Mouse (Mus musculus) right cerebral cortex, postnatal 36 days (tissue): ENCODE results near the gene Gxylt2.

Source experiments
- DNase-seq, 2 experiments: peaks; one replicate each; pipeline ENCODE4 v3.0.0; 2022; ENCODE audit warnings: low spot score in 2 of 2, mixed read lengths in 1 of 2

Gxylt2 gene

DNA sequence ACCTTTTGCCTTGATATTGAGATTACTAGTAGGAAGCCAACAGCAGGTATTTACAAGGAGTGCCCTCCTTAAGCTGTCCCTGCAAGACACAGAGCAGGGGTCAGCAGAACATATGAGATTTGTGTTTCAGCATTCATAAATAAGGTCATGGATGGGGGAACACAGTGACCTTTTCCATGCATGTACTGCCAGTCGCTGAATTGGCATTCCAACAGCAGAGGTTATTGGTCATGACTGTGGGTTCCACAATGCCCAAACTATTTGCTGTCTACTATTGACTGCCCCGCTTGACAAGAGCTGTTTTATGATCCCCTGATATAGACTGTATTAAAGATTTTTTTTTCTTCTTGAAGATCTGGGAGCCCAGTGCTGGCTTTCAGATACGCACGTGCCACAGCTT is 95.2 kb downstream of the Gxylt2 start:
- DNase-seq, result no peak

DNA sequence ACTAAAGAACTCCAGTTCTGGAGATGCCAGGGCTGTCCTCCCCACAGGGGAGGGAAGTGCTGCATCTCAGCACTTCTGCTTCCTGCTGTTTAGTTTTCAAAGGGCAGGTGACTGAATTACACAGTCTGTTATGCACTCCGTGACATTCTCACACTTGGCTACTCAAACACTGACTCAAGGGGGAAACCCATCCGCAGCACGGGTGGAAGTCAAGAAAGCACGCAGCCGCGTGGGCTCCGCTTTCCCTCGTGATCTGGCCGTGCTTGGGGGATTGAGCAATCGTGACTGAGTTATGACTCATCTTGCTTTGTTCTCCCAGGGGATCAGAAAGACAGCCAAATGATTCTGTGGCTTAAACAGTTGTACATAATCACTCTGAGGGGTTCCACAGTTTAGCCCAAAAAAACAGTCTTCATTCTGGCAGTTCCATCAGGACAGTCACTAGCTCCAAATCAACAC is 96.0 kb downstream of the Gxylt2 start:
- peak; percentile 43 to 53 for DNase-seq

DNA sequence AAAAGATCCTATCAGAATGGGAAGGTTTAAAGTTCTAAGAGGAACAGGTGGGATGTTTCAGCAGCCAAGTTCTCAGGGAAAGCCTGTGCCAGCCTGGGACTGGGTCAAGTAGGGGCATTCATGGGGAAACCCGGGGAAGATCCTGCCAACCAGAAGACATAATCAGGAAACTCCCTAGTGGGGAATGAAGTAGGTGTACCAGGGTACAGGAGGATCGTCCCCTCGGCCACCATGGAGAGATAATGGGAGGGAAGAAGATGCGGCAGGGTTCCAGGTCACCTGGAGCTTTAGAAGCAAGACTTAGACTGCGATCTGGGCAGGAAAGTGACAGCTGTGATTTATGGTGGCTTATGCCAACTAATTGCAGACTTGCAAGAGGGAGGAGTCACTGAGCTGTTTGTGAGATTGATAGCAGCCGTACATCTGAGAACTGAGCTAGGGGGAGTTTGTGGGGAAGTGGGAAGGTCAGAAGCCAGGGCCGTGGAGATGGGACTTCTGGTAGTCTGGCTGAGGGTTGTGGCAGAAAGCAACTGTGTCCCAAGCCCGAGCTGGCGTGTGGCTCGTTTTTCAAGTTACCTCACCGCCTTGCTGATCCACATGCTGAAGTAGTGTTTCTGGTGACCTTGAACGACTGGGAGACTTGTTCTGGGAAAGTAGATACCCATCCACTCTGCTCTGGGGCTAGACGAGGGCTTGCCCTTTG is 98.0 kb downstream of the Gxylt2 start:
- no peak for DNase-seq

DNA sequence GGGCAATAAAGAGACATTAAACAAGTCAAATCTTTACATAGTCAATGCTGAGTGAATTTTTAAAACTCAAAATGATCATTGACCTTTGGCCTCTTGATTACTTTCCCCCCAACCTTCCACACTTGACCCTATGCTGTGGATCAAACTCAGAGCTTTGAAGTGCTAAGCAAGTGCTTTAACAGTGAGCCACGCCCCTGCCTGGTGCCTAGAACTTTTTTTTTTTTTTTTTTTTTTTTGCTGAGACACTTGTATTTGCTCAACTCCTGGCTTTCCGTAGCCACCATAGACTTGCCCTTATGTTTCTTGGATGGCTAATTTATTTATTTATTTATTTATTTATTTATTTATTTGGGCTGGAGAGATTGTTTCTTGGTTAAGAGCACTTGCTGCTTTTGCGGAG is 98.7 kb downstream of the Gxylt2 start:
- no peak for DNase-seq

DNA sequence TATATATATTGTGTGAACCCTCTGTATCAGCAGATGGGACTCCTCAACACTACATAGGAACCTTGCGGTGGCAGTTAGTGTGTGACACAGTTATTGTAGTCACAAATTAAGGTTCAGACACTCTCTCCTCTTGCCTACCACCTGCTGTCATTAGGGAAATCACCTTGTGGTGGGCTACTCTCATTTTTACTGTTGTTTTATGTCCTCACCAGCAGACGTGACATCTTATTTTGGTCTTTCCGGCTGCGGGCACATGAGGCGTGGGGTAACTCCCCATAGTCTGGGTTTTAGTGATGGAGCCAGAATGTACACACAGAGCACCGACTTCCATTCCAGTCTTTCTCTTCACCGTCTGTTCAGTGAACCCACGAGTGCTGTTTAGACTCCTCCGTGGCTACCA is 102.7 kb downstream of the Gxylt2 start:
- no peak for DNase-seq

DNA sequence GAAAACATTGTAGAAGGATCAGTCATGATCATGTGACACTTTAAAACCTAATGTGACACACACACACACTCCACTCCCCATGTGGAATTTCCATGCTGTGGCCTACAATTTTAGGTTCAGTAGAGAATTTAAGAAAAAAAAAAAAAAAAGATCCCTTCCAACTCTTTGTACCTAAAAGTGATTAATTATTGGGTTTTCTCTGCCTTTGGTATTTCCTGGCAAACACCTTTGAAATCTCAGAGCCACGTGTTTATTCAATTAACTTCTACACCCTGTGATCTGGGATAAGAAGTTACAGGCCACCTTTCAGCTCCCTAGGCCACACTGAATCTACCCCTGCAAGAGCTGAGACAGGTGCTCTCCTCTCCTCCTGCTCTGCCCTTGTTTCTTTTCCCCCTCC is 103.2 kb downstream of the Gxylt2 start:
- DNase-seq, result no peak

DNA sequence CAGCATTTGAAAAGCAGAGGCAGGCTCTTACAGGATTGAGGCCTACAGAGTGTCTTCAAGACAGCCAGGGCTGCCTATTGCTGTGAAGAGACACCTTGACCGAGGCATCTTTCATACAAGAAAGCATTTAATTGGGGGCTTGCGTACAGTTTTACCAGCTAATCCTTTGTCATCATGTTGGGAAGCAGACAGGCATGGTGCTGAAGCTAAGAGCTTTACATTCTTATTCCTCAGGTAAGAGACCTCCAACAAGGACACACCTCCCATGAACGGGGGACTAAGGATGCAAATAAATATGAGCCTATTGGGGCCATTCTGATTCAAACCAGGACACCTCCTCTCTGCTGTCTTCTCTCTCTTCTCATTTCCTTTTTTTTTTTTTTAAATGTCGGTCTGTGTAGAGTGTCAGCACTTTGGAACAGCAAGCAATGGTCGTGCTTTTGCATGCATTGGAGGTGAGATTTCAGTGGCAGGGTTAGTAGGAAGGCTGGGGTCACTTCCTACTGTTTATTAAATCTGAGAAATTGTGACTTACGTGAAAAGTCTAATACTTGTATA is 103.8 kb downstream of the Gxylt2 start:
- DNase-seq, result no peak

DNA sequence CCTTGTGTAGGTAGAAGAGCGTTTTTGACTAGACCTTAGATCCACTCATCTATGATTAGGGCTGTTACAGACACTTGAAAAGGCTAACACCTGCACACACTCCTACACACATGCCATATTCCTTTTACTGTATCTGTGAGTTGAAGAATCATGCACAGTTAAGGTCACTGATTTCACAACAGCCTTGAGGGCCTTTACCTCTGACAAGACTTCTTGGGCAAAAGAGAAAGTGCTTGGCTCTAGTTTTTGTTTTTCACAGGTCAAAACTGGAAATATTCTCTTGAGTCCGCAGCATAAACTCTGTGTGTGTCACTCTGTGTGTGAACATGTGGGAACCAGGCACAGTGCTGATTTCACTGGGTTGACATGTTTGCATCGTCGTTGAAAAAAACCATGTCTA is 105.6 kb downstream of the Gxylt2 start:
- DNase-seq, result no peak

DNA sequence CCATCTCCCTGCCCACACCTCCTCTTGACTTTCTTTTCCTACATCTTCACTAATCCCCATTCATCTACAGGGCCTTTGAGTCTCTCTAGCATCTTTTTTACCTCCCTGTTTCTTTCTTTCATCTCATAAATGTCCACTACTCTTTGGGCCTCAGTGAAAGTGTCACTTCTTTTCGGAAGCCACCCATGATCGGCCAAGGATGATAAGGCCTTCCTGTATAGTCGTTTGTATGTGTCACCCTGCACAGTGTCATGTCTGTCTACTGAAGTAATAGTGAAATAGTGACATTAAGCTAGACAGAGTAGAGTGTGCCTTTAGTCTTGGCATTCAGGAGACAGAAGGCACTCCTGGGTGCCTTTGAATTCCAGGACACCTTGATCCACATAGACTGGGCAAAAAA is 107.2 kb downstream of the Gxylt2 start:
- DNase-seq, result no peak

DNA sequence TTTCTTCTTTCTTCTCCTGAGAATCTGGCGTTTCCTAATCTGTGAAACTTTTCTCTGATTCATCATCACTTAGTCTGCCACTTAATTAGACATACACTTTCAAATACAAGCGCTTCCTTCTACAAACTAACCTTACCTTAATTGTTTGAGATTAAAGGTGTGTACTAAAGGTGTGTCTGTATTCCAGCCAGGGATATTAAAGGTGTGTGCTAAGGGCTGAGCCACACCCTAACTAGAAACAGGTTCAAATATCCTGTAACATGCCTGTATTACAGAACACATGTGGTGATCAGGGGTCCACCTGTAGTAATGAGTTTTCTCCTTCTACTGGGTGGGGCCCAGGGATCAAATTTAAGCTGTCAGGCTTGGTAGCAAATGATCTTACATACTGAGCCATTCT is 116.8 kb downstream of the Gxylt2 start:
- DNase-seq, result no peak

DNA sequence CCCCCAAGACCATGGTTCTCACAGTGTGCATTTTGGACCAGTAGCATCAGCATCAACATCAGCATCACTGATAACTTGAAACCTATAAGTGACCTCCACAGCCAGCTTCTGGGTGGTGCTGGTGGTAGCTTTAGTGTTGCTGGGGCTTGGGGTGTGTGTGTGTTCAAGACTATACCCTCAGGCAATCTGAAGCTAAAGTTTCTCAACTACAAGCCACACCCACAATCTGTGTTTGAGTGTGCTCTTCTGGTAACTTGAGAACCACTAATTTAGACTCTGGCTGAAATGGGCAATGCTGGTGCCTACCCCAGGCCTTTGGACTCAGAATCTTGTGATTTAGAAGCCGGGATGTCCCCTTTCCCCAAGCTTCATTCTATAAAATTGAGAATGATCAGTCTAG is 118.8 kb downstream of the Gxylt2 start:
- DNase-seq, result no peak

DNA sequence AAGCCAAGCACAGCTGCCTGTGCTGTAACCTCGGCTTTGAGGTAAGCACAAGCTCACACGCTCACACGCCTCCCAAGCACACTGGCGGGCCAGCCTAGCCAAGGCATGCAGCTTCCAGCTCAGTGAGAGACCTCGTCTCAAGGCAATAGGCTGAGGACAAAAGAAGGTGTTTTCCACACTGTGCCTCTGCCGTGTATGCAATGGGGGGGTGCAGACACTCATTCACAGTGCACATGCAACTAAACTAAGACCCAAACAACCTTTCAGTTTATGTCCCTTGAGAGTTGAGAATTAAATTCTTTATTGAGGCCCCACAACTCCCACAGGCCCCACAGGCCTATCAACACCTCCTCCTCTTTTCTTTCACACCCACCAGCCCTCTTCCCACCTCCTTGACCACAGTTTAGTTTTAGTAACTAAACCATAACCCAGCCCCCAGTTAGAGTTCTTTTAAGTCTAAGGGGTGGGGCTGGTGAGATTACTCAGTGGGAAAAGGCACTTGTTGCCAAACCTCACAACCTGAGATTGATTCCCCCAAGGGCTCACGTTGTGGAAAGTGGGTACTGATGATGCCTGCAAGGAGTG is 119.9 kb downstream of the Gxylt2 start:
- no peak for DNase-seq

DNA sequence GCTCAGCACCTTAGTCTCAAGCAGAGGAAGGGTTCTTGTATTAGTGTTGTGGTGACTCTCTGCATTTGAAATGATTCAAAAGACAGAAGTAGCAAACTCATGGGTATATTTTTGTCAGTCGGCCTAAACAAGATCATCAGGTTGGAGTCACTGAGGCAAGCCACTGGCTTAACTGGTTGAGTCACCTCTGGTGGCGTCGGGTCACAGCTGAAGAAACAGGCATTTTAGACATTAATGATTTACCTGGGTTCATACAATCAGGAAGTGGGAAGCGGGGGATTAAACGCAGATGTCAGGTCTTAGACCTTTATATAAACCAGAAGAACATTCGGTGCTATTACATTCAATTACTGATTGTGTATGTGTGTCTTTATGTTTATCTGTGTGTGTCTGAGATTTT is 121.5 kb downstream of the Gxylt2 start:
- DNase-seq, result no peak

DNA sequence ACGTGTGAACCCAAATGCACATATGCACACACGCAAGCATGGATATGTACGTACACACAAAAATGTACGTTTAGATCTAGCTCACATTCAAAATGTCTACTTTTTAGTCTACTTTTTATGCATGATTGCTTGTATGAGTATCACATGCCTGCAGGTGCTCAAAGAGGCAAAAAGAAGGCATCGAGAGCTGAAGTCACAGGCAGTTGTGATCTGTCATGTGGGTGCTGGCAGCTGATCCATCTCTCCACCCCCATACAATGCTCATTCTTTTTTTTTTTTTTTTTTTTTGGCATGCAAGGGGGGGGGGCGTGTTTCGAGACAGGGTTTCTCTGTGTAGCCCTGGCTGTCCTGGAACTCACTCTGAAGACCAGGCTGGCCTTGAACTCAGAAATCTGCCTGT is 124.0 kb downstream of the Gxylt2 start:
- DNase-seq, result no peak

DNA sequence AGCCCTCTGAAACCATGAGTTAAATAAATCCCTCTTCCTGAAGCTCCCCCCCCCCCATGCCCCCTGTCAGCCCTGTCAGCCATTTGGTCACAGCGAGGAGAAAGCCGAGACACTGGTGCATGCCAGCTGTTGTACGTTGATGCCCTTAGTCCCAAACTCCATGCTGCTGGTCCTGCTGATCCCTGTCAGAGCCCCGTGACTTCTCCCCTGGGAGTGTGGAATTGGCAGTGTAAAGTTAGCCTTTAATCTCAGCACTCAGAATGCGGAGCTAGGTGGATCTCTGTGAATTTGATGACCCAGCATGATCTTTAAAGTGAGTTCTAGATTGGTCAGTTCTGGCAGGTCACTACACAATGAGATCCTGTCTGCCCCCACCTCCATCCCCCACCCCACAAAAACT is 125.2 kb downstream of the Gxylt2 start:
- DNase-seq, result no peak

DNA sequence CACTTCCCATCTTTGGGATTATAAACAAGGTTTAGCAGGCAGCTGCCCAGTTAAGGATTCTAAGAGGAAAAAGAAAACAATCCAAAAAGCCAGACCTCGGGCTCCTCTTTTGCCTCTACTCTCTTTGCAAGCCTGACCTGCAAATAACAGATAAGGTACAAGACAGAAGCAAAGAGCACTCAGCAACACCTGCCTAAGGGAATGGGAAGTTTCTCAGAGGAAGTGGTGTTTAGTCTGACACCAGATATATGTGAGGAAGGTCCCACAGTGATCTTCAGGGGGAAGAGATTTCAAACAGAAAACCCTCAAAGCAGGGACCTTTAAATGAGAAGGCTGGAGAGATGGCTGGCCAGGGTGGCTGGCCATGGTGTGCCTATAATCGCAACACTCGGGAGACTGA is 126.7 kb downstream of the Gxylt2 start:
- DNase-seq, result no peak

DNA sequence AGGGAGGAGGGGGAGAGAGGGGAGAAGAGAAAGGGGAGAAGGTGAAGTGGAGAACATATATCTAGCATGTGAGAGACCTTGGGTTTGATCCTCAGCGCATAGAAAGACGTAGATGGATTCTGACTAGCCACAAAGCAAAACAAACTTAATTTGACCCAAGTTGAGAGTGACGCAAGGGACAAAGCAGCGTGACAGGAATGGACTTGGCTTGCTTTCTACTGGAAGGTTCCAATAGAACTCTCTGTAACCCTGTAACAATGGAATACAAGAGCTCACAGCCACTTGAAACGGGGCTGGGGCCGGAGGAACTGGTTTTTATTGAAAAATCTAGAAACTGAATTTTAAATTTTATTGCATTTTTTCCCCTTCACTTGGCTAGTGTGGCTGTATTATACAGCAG is 127.2 kb downstream of the Gxylt2 start:
- DNase-seq, result no peak

DNA sequence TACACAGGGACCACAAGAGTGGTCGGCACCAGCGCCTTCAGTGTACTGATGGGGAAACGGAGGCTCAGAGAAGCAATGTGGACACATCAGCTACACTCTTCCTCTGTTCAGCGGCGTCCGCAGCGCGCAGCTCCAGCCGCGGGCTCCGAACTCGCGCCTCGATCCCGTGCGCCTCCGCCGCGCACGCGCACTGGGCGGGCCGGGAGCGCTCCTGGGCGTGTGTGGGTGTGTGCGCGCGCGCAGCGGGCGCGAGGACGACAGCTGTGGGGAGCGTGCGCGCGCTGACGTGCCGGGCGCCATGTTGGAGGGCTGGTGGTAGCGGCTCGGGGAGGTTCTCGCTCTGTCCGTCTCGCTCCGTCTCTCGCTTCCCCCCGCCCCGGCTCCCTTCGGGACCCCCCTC is 128.8 kb downstream of the Gxylt2 start, which contains the start of gene Ppp4r2:
Gene Ppp4r2, plus strand, starts transcription at position 268 of the 400 bp plus-strand sequence.
- DNase-seq, result peak; percentile 82 to 85

DNA sequence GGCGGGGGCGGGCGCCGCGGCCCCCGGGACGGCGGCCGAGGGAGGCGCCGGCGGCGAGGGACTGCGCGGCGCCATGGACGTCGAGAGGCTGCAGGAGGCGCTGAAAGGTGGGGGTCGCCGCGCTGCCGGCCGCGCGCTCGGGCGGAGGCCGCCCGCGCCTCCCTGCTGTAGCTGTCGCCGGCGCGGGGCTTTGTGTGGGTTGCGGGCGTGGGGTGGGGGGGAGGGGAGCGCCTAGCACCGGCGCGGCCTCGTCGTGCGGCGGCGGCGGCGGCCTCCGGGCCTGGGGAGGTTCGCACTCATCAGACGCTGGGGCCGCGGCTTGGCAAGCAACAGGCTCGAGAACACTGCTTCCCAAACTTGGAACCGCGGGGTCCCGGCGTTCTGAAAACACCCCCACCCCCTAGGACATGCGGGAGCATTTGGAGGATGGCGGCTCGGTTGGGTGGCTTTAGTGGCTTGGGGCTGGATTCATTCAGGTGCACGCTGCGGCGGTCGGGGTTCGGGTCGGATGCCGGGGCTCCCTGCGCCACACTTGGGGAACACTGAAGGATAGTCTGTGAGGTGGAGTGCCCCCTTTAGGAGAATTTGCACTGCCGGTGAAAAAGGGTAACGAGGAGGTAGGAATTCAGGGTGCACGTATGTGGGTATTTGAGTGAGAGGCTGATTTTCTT is 129.4 kb downstream of the Gxylt2 start:
- DNase-seq, result peak; percentile 30 to 56

DNA sequence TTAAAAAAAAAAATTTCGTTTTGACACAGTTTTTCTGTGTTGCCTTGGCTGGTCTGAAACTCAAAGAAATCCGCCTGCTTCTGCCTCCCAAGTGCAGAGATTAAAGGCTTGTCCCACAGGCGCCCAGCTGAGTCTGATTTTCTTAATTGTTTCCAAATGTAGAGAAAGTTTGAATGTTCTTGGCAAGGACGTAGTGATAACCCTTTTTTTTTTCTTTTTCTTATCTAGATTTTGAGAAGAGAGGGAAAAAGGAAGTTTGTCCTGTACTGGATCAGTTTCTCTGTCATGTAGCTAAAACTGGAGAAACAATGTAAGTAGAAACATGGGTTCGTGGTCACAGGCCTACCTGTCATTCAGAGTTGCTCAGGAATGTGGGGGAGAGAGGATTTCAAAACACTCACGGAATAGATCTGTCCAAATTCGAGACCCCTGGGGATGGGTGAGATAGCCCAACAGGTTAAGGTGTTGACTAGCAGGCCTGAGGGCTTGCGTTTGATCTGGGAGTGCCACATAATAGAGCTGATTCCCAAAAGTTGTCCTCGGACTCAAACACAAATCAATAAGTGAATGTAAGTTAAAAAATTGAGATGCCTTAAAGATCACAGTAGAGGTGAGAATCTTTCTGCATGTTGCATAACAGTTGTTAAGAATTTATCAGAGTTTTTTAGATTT is 130.1 kb downstream of the Gxylt2 start:
- no peak for DNase-seq

DNA sequence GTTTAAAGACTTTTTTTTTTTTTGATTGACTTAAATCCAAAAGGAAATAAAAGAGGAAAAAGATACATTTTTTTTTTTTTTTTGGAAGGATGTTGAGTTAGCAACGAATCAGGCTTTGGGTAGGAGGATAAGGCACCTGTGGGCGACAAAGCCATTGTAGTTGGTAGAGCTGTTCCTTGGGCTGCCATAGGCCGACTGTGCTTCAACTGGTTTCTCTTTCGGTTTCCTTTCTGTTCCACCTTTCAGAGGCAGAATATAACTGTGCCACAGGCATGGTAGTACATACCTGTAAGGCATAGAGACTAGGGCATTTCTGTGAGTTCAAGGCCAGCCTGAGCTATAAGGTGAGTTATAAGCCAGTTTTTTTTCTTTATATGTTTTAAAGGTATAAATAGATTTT is 140.5 kb downstream of the Gxylt2 start:
- DNase-seq, result no peak

DNA sequence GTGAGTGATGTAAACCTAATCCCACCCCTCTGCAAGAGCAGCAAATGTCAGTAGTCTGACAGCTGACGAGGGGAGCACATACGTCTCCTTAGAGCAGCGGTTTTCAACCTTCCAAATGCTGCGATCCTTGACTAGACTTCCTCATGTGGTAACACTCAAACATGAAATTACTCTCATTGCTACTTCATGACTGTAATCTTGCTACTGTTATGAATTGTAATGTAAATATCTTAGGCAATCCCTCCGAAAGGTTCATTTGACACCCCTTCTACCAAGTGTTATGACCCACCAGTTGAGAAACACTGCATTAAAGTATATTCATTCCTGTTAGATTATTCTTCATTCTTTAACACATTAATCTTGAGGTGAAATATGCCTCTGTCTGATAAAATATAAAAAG is 142.7 kb downstream of the Gxylt2 start:
- DNase-seq, result no peak
